Mouse (Mus musculus) liver, embryonic 15.5 days (tissue): Measurements from ENCODE around the gene Gm17662. TPM values are rescaled to one million over a fixed set of nuclear protein-coding genes. Genes with fewer than 3 reads are reported as not detected.

Source experiments
- ATAC-seq: fragments of 200-750 bp; cut with Nextera tagmentation; 2 replicates; pipeline ENCODE4 v1.8.0; 2017; ENCODE audit warnings: moderate number of reproducible peaks, mild to moderate bottlenecking, moderate library complexity; ENCODE audit not compliant: insufficient read depth
- H3K27ac ChIP-seq: fragments of 300-500 bp; sonication (generic); replicated peaks from 2 replicates; pipeline ENCODE4 v1.5.1; 2015; ENCODE audit warnings: mild to moderate bottlenecking, inconsistent platforms
- H3K27me3 ChIP-seq: fragments of 300-500 bp; sonication (generic); 2 replicates; pipeline ENCODE4 v1.6.1; 2015; ENCODE audit warnings: mild to moderate bottlenecking, inconsistent platforms
- H3K36me3 ChIP-seq: fragments of 300-500 bp; sonication (generic); replicated peaks from 2 replicates; pipeline ENCODE4 v1.6.1; 2015; ENCODE audit warnings: moderate library complexity, mild to moderate bottlenecking, inconsistent platforms
- H3K4me1 ChIP-seq: fragments of 300-500 bp; sonication (generic); replicated peaks from 2 replicates; pipeline ENCODE4 v1.6.1; 2015; ENCODE audit warnings: inconsistent platforms
- H3K4me2 ChIP-seq: fragments of 300-500 bp; sonication (generic); 2 replicates; pipeline ENCODE4 v1.6.1; 2015; ENCODE audit warnings: moderate library complexity, mild to moderate bottlenecking, inconsistent platforms
- H3K4me3 ChIP-seq: fragments of 300-500 bp; sonication (generic); replicated peaks from 2 replicates; pipeline ENCODE4 v1.5.1; 2015; ENCODE audit warnings: mild to moderate bottlenecking, inconsistent platforms
- H3K9ac ChIP-seq: fragments of 300-500 bp; sonication (generic); 2 replicates; pipeline ENCODE4 v1.6.1; 2015; ENCODE audit warnings: moderate library complexity, mild to moderate bottlenecking, inconsistent platforms
- H3K9me3 ChIP-seq: fragments of 300-500 bp; sonication (generic); replicated peaks from 2 replicates; pipeline ENCODE4 v1.6.1; 2016; ENCODE audit warnings: inconsistent platforms
- WGBS: fragments of 180-500 bp; shearing (Covaris S2); methylation state at CpG from one replicate; pipeline ENCODE4 v1.1.7; 2015; ENCODE audit warnings: mixed read lengths; ENCODE audit not compliant: insufficient replicate concordance; 5-methylcytosine and 5-hydroxymethylcytosine counted together
- polyA plus RNA-seq: library from polyadenylated mRNA; unstranded; fragments of >200 nt; fragmentation: Nextera tagmentation; extraction: Ambion mirVana; gene quantifications from 2 replicates; pipeline ENCODE4 v1.2.1, GENCODE M21; 2015

Gm17662 gene
- polyA plus RNA-seq, 1 experiment from 2014 or later: not detected

- no peak overlapping the region for H3K9ac ChIP-seq
- H3K36me3 ChIP-seq: no peaks in the 10 kb centered on the region
Measured at GRCm38 (mm10) chr4:104838342-104838741, 18.8 kb upstream of the Gm17662 start.

GRCm38 (mm10) chr4:104842204-104842603, 14.9 kb upstream of the Gm17662 start:
- no peak overlapping the region for H3K4me3 ChIP-seq
- no peaks in the 10 kb centered on the region for H3K9me3 ChIP-seq
- no peaks in the 10 kb centered on the region for H3K4me1 ChIP-seq
- H3K36me3 ChIP-seq: no peaks in the 10 kb centered on the region; the same call in 1 of the 2 replicates
- H3K9ac ChIP-seq: no peak overlapping the region
- H3K27me3 ChIP-seq: no peaks in the 10 kb centered on the region
- no peak overlapping the region for H3K4me2 ChIP-seq
- H3K27ac ChIP-seq: no peak overlapping the region
- WGBS: 64% methylated on average over 5 of the region's 5 CpGs
- ATAC-seq: no peak; the same call in 1 of the 2 replicates

More at GRCm38 (mm10) chr4:104838342-104838741, 18.8 kb upstream of the Gm17662 start:
- 43% methylated on average over 2 of the region's 2 CpGs for WGBS
- no peaks in the 10 kb centered on the region for H3K4me1 ChIP-seq
- no peak overlapping the region for H3K27ac ChIP-seq
- H3K4me2 ChIP-seq: no peak overlapping the region
- H3K4me3 ChIP-seq: no peak overlapping the region
- ATAC-seq: peak; percentile 49
- no peaks in the 10 kb centered on the region for H3K27me3 ChIP-seq
- H3K9me3 ChIP-seq: no peaks in the 10 kb centered on the region

DNA sequence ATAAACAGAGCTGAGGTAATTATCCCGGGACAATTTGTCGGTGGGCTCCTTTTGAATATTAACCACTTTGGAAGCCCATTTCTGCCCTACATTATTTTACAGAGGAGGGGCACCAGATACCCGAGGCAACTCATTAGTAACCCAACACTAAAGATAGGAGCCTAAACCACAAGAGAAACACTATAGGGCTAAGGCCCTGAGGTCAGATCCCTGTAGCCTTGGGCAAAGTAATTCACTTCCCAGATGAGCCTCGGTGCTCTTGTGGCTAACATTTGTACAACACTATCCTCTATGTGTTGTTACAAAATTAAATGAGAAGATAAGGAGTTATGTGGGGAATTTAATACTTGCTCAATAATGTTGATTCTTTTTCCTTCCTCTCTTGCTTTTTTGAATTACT, 13.6 kb upstream of the Gm17662 start:
- Histone ChIP-seq H3K27me3 (no peaks in the 10 kb centered on the region), H3K9me3 (no peaks in the 10 kb centered on the region), H3K9ac (no peak overlapping the region), H3K4me1 (no peaks in the 10 kb centered on the region), H3K4me3 (no peak overlapping the region), H3K4me2 (no peak overlapping the region), H3K36me3 (no peaks in the 10 kb centered on the region; the same call in 1 of the 2 replicates), H3K27ac (no peak overlapping the region)
- no peak for ATAC-seq
- WGBS: 61% methylated on average over 4 of the region's 4 CpGs

GRCm38 (mm10) chr4:104855216-104855615, 1.9 kb upstream of the Gm17662 start:
- Histone ChIP-seq H3K4me1 (no peaks in the 10 kb centered on the region), H3K4me2 (no peak overlapping the region), H3K27ac (no peak overlapping the region), H3K4me3 (no peak overlapping the region), H3K27me3 (no peaks in the 10 kb centered on the region), H3K9ac (no peak overlapping the region), H3K36me3 (0 out of 2 replicates have a peak, but pooled peaks cover 3% of the 10 kb centered on the region), H3K9me3 (no peaks in the 10 kb centered on the region)
- WGBS: 59% methylated on average over 2 of the region's 2 CpGs
- ATAC-seq: no peak

- no peak overlapping the region for H3K4me3 ChIP-seq
- no peak for ATAC-seq
- H3K9me3 ChIP-seq: no peaks in the 10 kb centered on the region
- H3K27ac ChIP-seq: no peak overlapping the region
- H3K27me3 ChIP-seq: no peaks in the 10 kb centered on the region
- H3K9ac ChIP-seq: no peak overlapping the region
- 42% methylated on average over 4 of the region's 4 CpGs for WGBS
- 0 out of 2 replicates have a peak, but pooled peaks cover 3% of the 10 kb centered on the region for H3K36me3 ChIP-seq
- H3K4me2 ChIP-seq: no peak overlapping the region
- H3K4me1 ChIP-seq: no peaks in the 10 kb centered on the region
Measured at GRCm38 (mm10) chr4:104857823-104858222, 694 bp downstream of the Gm17662 start.

DNA sequence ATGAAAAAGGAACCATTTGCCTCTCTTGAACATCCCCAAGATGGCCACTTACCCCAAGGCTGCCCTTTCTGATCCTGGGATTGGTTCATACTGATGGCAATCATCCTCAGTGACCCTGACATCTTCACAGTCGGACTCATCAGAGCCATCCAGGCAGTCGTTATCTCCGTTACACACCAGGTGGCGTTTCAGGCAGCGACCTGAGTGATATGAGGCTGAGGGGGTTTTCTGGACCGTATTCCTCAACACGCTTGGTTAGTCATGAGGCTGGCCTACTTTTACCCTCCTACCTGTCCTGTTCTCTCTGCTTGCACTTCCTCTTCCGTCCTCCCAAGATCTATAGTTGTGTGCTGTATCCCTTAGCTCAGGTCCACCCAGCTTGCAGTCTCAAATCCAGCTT, 4.1 kb downstream of the Gm17662 start:
- WGBS: 62% methylated on average over 8 of the region's 8 CpGs

GRCm38 (mm10) chr4:104864397-104864796, 7.3 kb downstream of the Gm17662 start:
- Histone ChIP-seq H3K4me3 (no peak overlapping the region), H3K9ac (no peak overlapping the region), H3K4me2 (no peak overlapping the region), H3K4me1 (no peaks in the 10 kb centered on the region), H3K27me3 (no peaks in the 10 kb centered on the region), H3K27ac (no peak overlapping the region), H3K9me3 (no peaks in the 10 kb centered on the region), H3K36me3 (no peaks in the 10 kb centered on the region)
- 56% methylated on average over 1 of the region's 1 CpGs for WGBS
- ATAC-seq: no peak

More for the DNA sequence above, 4.1 kb downstream of the Gm17662 start:
- H3K4me3 ChIP-seq: no peak overlapping the region
- no peak overlapping the region for H3K4me2 ChIP-seq
- no peaks in the 10 kb centered on the region for H3K27me3 ChIP-seq
- ATAC-seq: no peak
- no peaks in the 10 kb centered on the region for H3K4me1 ChIP-seq
- H3K9me3 ChIP-seq: no peaks in the 10 kb centered on the region
- no peaks in the 10 kb centered on the region for H3K36me3 ChIP-seq
- H3K27ac ChIP-seq: no peak overlapping the region
- no peak overlapping the region for H3K9ac ChIP-seq

- Histone ChIP-seq H3K4me1 (no peaks in the 10 kb centered on the region), H3K4me2 (no peak overlapping the region), H3K9me3 (no peaks in the 10 kb centered on the region), H3K36me3 (no peaks in the 10 kb centered on the region), H3K27ac (no peak overlapping the region), H3K9ac (no peak overlapping the region), H3K4me3 (no peak overlapping the region), H3K27me3 (no peaks in the 10 kb centered on the region)
- ATAC-seq: no peak
Measured at GRCm38 (mm10) chr4:104869581-104869980, 12.5 kb downstream of the Gm17662 start.

GRCm38 (mm10) chr4:104870196-104870595, 13.1 kb downstream of the Gm17662 start:
- H3K27me3 ChIP-seq: no peaks in the 10 kb centered on the region
- no peaks in the 10 kb centered on the region for H3K9me3 ChIP-seq
- H3K27ac ChIP-seq: no peak overlapping the region
- no peak overlapping the region for H3K4me2 ChIP-seq
- H3K4me1 ChIP-seq: no peaks in the 10 kb centered on the region
- H3K36me3 ChIP-seq: no peaks in the 10 kb centered on the region
- H3K4me3 ChIP-seq: no peak overlapping the region
- no peak for ATAC-seq
- H3K9ac ChIP-seq: no peak overlapping the region
- WGBS: 56% methylated on average over 5 of the region's 5 CpGs

- Histone ChIP-seq H3K27me3 (no peaks in the 10 kb centered on the region), H3K27ac (peak overlapping the region; percentile 49), H3K4me2 (no peak overlapping the region), H3K9ac (no peak overlapping the region), H3K36me3 (no peaks in the 10 kb centered on the region), H3K4me3 (peak overlapping the region; percentile 44), H3K4me1 (no peaks in the 10 kb centered on the region), H3K9me3 (no peaks in the 10 kb centered on the region)
- 40% methylated on average over 4 of the region's 4 CpGs for WGBS
- ATAC-seq: no peak
Measured at GRCm38 (mm10) chr4:104875832-104876231, 18.7 kb downstream of the Gm17662 start.

DNA sequence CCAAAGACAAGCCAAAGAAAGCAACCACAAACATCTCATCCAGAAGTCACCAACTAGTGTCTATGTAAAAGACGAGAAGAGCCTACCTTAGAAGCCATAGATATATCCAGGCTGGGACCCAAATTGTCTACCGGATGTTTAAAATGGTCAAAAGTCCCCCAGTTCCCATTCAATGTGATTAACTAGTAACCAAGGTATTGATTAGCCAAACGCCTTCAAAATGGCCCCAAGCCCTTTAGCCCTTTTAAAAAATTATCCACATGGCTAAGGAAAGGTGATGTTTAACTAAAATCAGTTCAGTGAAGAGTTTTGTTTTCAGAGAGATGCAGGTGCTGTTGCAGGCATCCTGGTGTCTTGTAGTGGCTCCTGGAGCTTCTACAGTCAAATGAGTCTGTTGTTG, 19.2 kb downstream of the Gm17662 start, which contains the start of gene C8a:
C8a (minus strand) TSS at position 76 of the 400 bp plus-strand sequence.
- peak within 1 kb of the TSS; percentile 44 for H3K4me3 ChIP-seq
- H3K4me2 ChIP-seq: peak within 1 kb of the TSS; percentile 3
- H3K27ac ChIP-seq: peak within 1 kb of the TSS; percentile 49

GRCm38 (mm10) chr4:104887486-104887885, 30.4 kb downstream of the Gm17662 start:
- no peak for ATAC-seq
- Histone ChIP-seq H3K4me1 (no peaks in the 10 kb centered on the region), H3K27ac (no peak overlapping the region), H3K4me2 (no peak overlapping the region), H3K9ac (no peak overlapping the region), H3K4me3 (no peak overlapping the region), H3K27me3 (no peaks in the 10 kb centered on the region), H3K36me3 (no peaks in the 10 kb centered on the region), H3K9me3 (no peaks in the 10 kb centered on the region)
- 61% methylated on average over 9 of the region's 9 CpGs for WGBS

More for the DNA sequence above, 19.2 kb downstream of the Gm17662 start, which contains the start of gene C8a:
- H3K36me3 ChIP-seq: no peaks in the 10 kb centered on the region
- H3K27me3 ChIP-seq: no peaks in the 10 kb centered on the region
- H3K9ac ChIP-seq: no peak within 1 kb of the TSS
- H3K4me1 ChIP-seq: no peaks in the 10 kb centered on the region
- H3K9me3 ChIP-seq: no peaks in the 10 kb centered on the region
- ATAC-seq: peak; percentile 44; the same call in 1 of the 2 replicates
- 41% methylated on average over 3 of the region's 3 CpGs for WGBS
